Comparison of ENCODE assay signal across 23 mouse cellular contexts in genomic region chr7:105740089-105740795, GRCm38 (mm10). TPM values are rescaled to one million over a fixed set of nuclear protein-coding genes. Genes with fewer than 3 reads are reported as not detected.
DNase-seq lines count a peak whose midpoint lies in the region; ATAC-seq and TF ChIP-seq lines count a peak whose summit lies in the region.
"Had no signal": no experiment of that assay in that cellular context is flagged by ENCODE, and none has a peak within 500 bp of the region (broad histone marks: within the 10 kb centered on the region; RNA-seq: fewer than 3 reads in every experiment).

No protein-coding gene starts in this region.

- 93% methylated on average over 13 of the region's 13 CpGs for WGBS in heart, embryonic 12.5 days
- WGBS in limb, embryonic 12.5 days: 91% methylated on average over 13 of the region's 13 CpGs
- 94% methylated on average over 13 of the region's 13 CpGs for WGBS in limb, embryonic 10.5 days

- H3K9ac ChIP-seq in heart, embryonic 12.5 days: peak overlapping the region; percentile 40; the same call in 1 of the 2 replicates
- no peak overlapping the region for H3K9ac ChIP-seq in limb, embryonic 12.5 days (replicated peaks)
- H3K9ac ChIP-seq: stomach, embryonic 15.5 days had no signal

- H3K4me2 ChIP-seq in heart, embryonic 12.5 days: no peak overlapping the region
- no peak overlapping the region for H3K4me2 ChIP-seq in limb, embryonic 12.5 days

- H3K4me3 ChIP-seq in heart, embryonic 12.5 days: no peak overlapping the region
- no peak overlapping the region for H3K4me3 ChIP-seq in limb, embryonic 12.5 days (replicated peaks)
- H3K4me3 ChIP-seq in limb, embryonic 10.5 days: no peak overlapping the region
- no peak overlapping the region for H3K4me3 ChIP-seq in embryonic fibroblast, embryonic 13.5 days (ENCODE audit: insufficient read depth, low read length)
- H3K4me3 ChIP-seq: erythroblast, embryonic 14.5 days; stomach, embryonic 15.5 days had no signal

- H3K36me3 ChIP-seq in heart, embryonic 12.5 days: peaks cover 37% of the 10 kb centered on the region
- H3K36me3 ChIP-seq in limb, embryonic 12.5 days: peaks cover 36% of the 10 kb centered on the region
- peaks cover 37% of the 10 kb centered on the region for H3K36me3 ChIP-seq in limb, embryonic 10.5 days

- DNase-seq in cerebellum, adult 11-12 months: peak; percentile 9
- DNase-seq in cerebellum, postnatal 36 days: no peak
- DNase-seq in heart, postnatal 36 days: no peak
- no peak for DNase-seq in limb, embryonic 10.5 days (ENCODE audit: low spot score)
- DNase-seq in left cerebral cortex, adult 18-20 months (ENCODE audit: low spot score in 2 of 2): no peak
- DNase-seq: adrenal gland, postnatal 14 days; cerebellum, adult 18-20 months; cerebellum, postnatal 25 days; kidney, adult 18-20 months; layer of hippocampus, adult 9-11 months; lung, postnatal 14 days had no signal

- TF ChIP-seq POLR2A in embryonic fibroblast, embryonic 13.5 days (IDR thresholded peaks at IDR 0.05; ENCODE audit: low read depth, low read length): no peak

- no peak for ATAC-seq in heart, embryonic 12.5 days (ENCODE audit: insufficient number of reproducible peaks, low FRiP score)
- ATAC-seq in limb, embryonic 12.5 days (ENCODE audit: insufficient number of reproducible peaks, insufficient read depth, low FRiP score, low TSS enrichment, low read depth): no peak
- ATAC-seq: activated CD4-positive, CD25-positive, alpha-beta regulatory T cell, adult 4 months; forebrain, embryonic 14.5 days; hindbrain, embryonic 16.5 days; midbrain, embryonic 16.5 days had no signal

- H3K9me3 ChIP-seq in heart, embryonic 12.5 days (replicated peaks): no peaks in the 10 kb centered on the region
- no peaks in the 10 kb centered on the region for H3K9me3 ChIP-seq in limb, embryonic 12.5 days
- no peaks in the 10 kb centered on the region for H3K9me3 ChIP-seq in limb, embryonic 10.5 days (replicated peaks)
- H3K9me3 ChIP-seq: stomach, embryonic 15.5 days had no signal

- H3K27ac ChIP-seq in heart, embryonic 12.5 days (ENCODE audit: poor library complexity, severe bottlenecking): peak overlapping the region; percentile 99
- peak overlapping the region; percentile 45; the same call in 1 of the 2 replicates for H3K27ac ChIP-seq in limb, embryonic 12.5 days
- no peak overlapping the region for H3K27ac ChIP-seq in limb, embryonic 10.5 days
- peak overlapping the region; percentile 94 for H3K27ac ChIP-seq in embryonic fibroblast, embryonic 13.5 days (ENCODE audit: insufficient read depth, low read length)

- TF ChIP-seq CTCF in embryonic fibroblast, embryonic 13.5 days (IDR thresholded peaks at IDR 0.05; ENCODE audit: borderline replicate concordance, insufficient read depth, low read length): no peak

- intact Hi-C loops in heart, postnatal 36 days (cut with DNase I): no loop called here

- peaks cover 38% of the 10 kb centered on the region for H3K4me1 ChIP-seq in heart, embryonic 12.5 days (replicated peaks)
- peaks cover 40% of the 10 kb centered on the region for H3K4me1 ChIP-seq in limb, embryonic 12.5 days (replicated peaks)
- H3K4me1 ChIP-seq in limb, embryonic 10.5 days: peaks cover 38% of the 10 kb centered on the region
- peaks cover 9% of the 10 kb centered on the region for H3K4me1 ChIP-seq in embryonic fibroblast, embryonic 13.5 days (ENCODE audit: control insufficient read depth, insufficient read depth, low read length)

- H3K27me3 ChIP-seq in heart, embryonic 12.5 days (replicated peaks): no peaks in the 10 kb centered on the region
- no peaks in the 10 kb centered on the region for H3K27me3 ChIP-seq in limb, embryonic 12.5 days
- H3K27me3 ChIP-seq in limb, embryonic 10.5 days (ENCODE audit: low read depth, poor library complexity, severe bottlenecking): no peaks in the 10 kb centered on the region
- H3K27me3 ChIP-seq: stomach, embryonic 15.5 days had no signal

RNA-seq across cellular contexts. Expression of gene Rrp8, which starts 3.1 kb away (rescaled TPM):
- polyA plus RNA-seq in heart, embryonic 12.5 days (2016; fragmentation: Nextera tagmentation; extraction: Ambion mirVana): 29.1 and 30.9 TPM in 2 replicates
- 10 to 100 TPM; 10.1 to 11.2 TPM for total RNA-seq in heart, postnatal 36 days (2021)
- 43.1 and 50.8 TPM in 2 replicates for polyA plus RNA-seq in limb, embryonic 12.5 days (2016; fragmentation: Nextera tagmentation; extraction: Ambion mirVana)
- polyA plus RNA-seq in limb, embryonic 10.5 days (2016; fragmentation: Nextera tagmentation; extraction: Ambion mirVana): 44.1 and 54.1 TPM in 2 replicates
- 46.0 and 47.7 TPM in 2 replicates for polyA plus RNA-seq in embryonic fibroblast, embryonic 13.5 days (2011; ENCODE audit: insufficient read length, low read depth, missing spikeins)
- total RNA-seq in left cerebral cortex, adult 18-20 months (2021): 10 to 100 TPM in 1 of 2 experiments, 1 to 10 TPM in 1; 9.3 to 12.9 TPM

RNA-seq across cellular contexts. Expression of gene Ilk, which starts 3.9 kb away (rescaled TPM):
- polyA plus RNA-seq in heart, embryonic 12.5 days (2016; fragmentation: Nextera tagmentation; extraction: Ambion mirVana): 384 and 391 TPM in 2 replicates
- total RNA-seq in heart, postnatal 36 days (2021): 10 to 100 TPM; 95.1 to 98.9 TPM
- 216 and 232 TPM in 2 replicates for polyA plus RNA-seq in limb, embryonic 12.5 days (2016; fragmentation: Nextera tagmentation; extraction: Ambion mirVana)
- polyA plus RNA-seq in limb, embryonic 10.5 days (2016; fragmentation: Nextera tagmentation; extraction: Ambion mirVana): 195 and 200 TPM in 2 replicates
- polyA plus RNA-seq in embryonic fibroblast, embryonic 13.5 days (2011; ENCODE audit: insufficient read length, low read depth, missing spikeins): 295 and 379 TPM in 2 replicates
- total RNA-seq in left cerebral cortex, adult 18-20 months (2021): 10 to 100 TPM; 68.9 to 74.6 TPM

RNA-seq across cellular contexts. Expression of gene Taf10, which starts 3.9 kb away (rescaled TPM):
- 142 and 160 TPM in 2 replicates for polyA plus RNA-seq in heart, embryonic 12.5 days (2016; fragmentation: Nextera tagmentation; extraction: Ambion mirVana)
- 100 to 1,000 TPM in 1 of 2 experiments, 10 to 100 TPM in 1; 97.5 to 100 TPM for total RNA-seq in heart, postnatal 36 days (2021)
- 170 and 173 TPM in 2 replicates for polyA plus RNA-seq in limb, embryonic 12.5 days (2016; fragmentation: Nextera tagmentation; extraction: Ambion mirVana)
- 165 and 180 TPM in 2 replicates for polyA plus RNA-seq in limb, embryonic 10.5 days (2016; fragmentation: Nextera tagmentation; extraction: Ambion mirVana)
- polyA plus RNA-seq in embryonic fibroblast, embryonic 13.5 days (2011; ENCODE audit: insufficient read length, low read depth, missing spikeins): 146 and 155 TPM in 2 replicates
- total RNA-seq in left cerebral cortex, adult 18-20 months (2021): 100 to 1,000 TPM; 107 to 110 TPM

RNA-seq across cellular contexts. Expression of gene Tpp1, which starts 11.8 kb away (rescaled TPM):
- 87.7 and 97.8 TPM in 2 replicates for polyA plus RNA-seq in heart, embryonic 12.5 days (2016; fragmentation: Nextera tagmentation; extraction: Ambion mirVana)
- 10 to 100 TPM; 44.7 to 47.5 TPM for total RNA-seq in heart, postnatal 36 days (2021)
- 33.3 and 38.3 TPM in 2 replicates for polyA plus RNA-seq in limb, embryonic 12.5 days (2016; fragmentation: Nextera tagmentation; extraction: Ambion mirVana)
- 39.8 and 40.5 TPM in 2 replicates for polyA plus RNA-seq in limb, embryonic 10.5 days (2016; fragmentation: Nextera tagmentation; extraction: Ambion mirVana)
- 200 and 265 TPM in 2 replicates for polyA plus RNA-seq in embryonic fibroblast, embryonic 13.5 days (2011; ENCODE audit: insufficient read length, low read depth, missing spikeins)
- total RNA-seq in left cerebral cortex, adult 18-20 months (2021): 10 to 100 TPM; 57.5 to 62.7 TPM

RNA-seq across cellular contexts. Expression of gene Dchs1, which starts 47.2 kb away (rescaled TPM):
- 8.7 and 9.4 TPM in 2 replicates for polyA plus RNA-seq in heart, embryonic 12.5 days (2016; fragmentation: Nextera tagmentation; extraction: Ambion mirVana)
- 1 to 10 TPM; 8.6 to 9.8 TPM for total RNA-seq in heart, postnatal 36 days (2021)
- polyA plus RNA-seq in limb, embryonic 12.5 days (2016; fragmentation: Nextera tagmentation; extraction: Ambion mirVana): 24.8 and 28.2 TPM in 2 replicates
- polyA plus RNA-seq in limb, embryonic 10.5 days (2016; fragmentation: Nextera tagmentation; extraction: Ambion mirVana): 17.3 and 21.2 TPM in 2 replicates
- 12.8 and 28.6 TPM in 2 replicates for polyA plus RNA-seq in embryonic fibroblast, embryonic 13.5 days (2011; ENCODE audit: insufficient read length, low read depth, missing spikeins)
- total RNA-seq in left cerebral cortex, adult 18-20 months (2021): 1 to 10 TPM; 6.7 to 7.8 TPM
- total RNA-seq: granulocyte monocyte progenitor cell, adult 5-6 weeks; hematopoietic stem cell, adult 5-6 weeks; megakaryocyte-erythroid progenitor cell, adult 5-6 weeks had no signal
- polyA plus RNA-seq: activated CD4-positive, CD25-positive, alpha-beta regulatory T cell, adult 4 months; erythroblast, embryonic 14.5 days had no signal
